Mouse (Mus musculus) limb, embryonic 15.5 days (tissue): Measurements from ENCODE around the gene Brwd1. TPM values are rescaled to one million over a fixed set of nuclear protein-coding genes. Genes with fewer than 3 reads are reported as not detected.

Source experiments
- ATAC-seq: fragments of 200-750 bp; cut with Nextera tagmentation; 2 replicates; pipeline ENCODE4 v1.8.0; 2017; ENCODE audit warnings: low read depth, moderate TSS enrichment; ENCODE audit not compliant: insufficient number of reproducible peaks, low FRiP score, low TSS enrichment
- H3K27ac ChIP-seq: fragments of 300-500 bp; sonication (generic); 2 replicates; pipeline ENCODE4 v1.5.1; 2015; ENCODE audit warnings: moderate library complexity, mild to moderate bottlenecking, inconsistent platforms
- H3K27me3 ChIP-seq: fragments of 300-500 bp; sonication (generic); 2 replicates; pipeline ENCODE4 v1.6.1; 2015; ENCODE audit warnings: inconsistent platforms
- H3K36me3 ChIP-seq: fragments of 300-500 bp; sonication (generic); 2 replicates; pipeline ENCODE4 v1.6.1; 2015; ENCODE audit warnings: inconsistent platforms
- H3K4me1 ChIP-seq: fragments of 300-500 bp; sonication (generic); 2 replicates; pipeline ENCODE4 v1.6.1; 2015; ENCODE audit warnings: inconsistent platforms
- H3K4me2 ChIP-seq: fragments of 300-500 bp; sonication (generic); 2 replicates; pipeline ENCODE4 v1.6.1; 2015; ENCODE audit warnings: mild to moderate bottlenecking, inconsistent platforms
- H3K4me3 ChIP-seq: fragments of 300-500 bp; sonication (generic); 2 replicates; pipeline ENCODE4 v1.5.1; 2015; ENCODE audit warnings: mild to moderate bottlenecking, inconsistent platforms
- H3K9ac ChIP-seq: fragments of 300-500 bp; sonication (generic); 2 replicates; pipeline ENCODE4 v1.6.1; 2015; ENCODE audit warnings: inconsistent platforms
- H3K9me3 ChIP-seq: fragments of 300-500 bp; sonication (generic); 2 replicates; pipeline ENCODE4 v1.6.1; 2016; ENCODE audit warnings: inconsistent platforms
- WGBS: fragments of 180-500 bp; shearing (Covaris S2); methylation state at CpG from one replicate; pipeline ENCODE4 v1.1.7; 2015; 5-methylcytosine and 5-hydroxymethylcytosine counted together
- polyA plus RNA-seq: library from polyadenylated mRNA; unstranded; fragments of >200 nt; fragmentation: Nextera tagmentation; extraction: Ambion mirVana; gene quantifications from 2 replicates; pipeline ENCODE4 v1.2.1, GENCODE M21; 2015

Gene Brwd1
- 76.8 and 80.4 TPM in 2 replicates for polyA plus RNA-seq

- Histone ChIP-seq H3K4me3 (peak within 1 kb of the TSS; percentile 99), H3K9me3 (no peaks in the 10 kb centered on the region), H3K4me2 (peak within 1 kb of the TSS; percentile 63), H3K9ac (peak within 1 kb of the TSS; percentile 95), H3K27ac (peak within 1 kb of the TSS; percentile 98), H3K4me1 (peaks cover 17% of the 10 kb centered on the region), H3K27me3 (no peaks in the 10 kb centered on the region), H3K36me3 (peaks cover 26% of the 10 kb centered on the region)
- peak; percentile 87 for ATAC-seq
- under 1% methylated on average over 68 of the region's 107 CpGs for WGBS
These were observed at the start of gene Brwd1 for GRCm38 (mm10) chr16:96082301-96083178. TSS of gene Brwd1 (minus strand) at chr16:96082526.

- Histone ChIP-seq H3K9me3 (no peaks in the 10 kb centered on the region), H3K36me3 (peaks cover 24% of the 10 kb centered on the region), H3K4me2 (peak overlapping the region; percentile 67), H3K4me3 (peak overlapping the region; percentile 95), H3K4me1 (peaks cover 20% of the 10 kb centered on the region), H3K9ac (peak overlapping the region; percentile 47; the same call in 1 of the 2 replicates), H3K27me3 (no peaks in the 10 kb centered on the region), H3K27ac (peak overlapping the region; percentile 97)
- ATAC-seq: no peak
- WGBS: 2% methylated on average over 9 of the region's 9 CpGs
These were observed 46.1 kb upstream of the Brwd1 start for GRCm38 (mm10) chr16:96128466-96128865.

DNA sequence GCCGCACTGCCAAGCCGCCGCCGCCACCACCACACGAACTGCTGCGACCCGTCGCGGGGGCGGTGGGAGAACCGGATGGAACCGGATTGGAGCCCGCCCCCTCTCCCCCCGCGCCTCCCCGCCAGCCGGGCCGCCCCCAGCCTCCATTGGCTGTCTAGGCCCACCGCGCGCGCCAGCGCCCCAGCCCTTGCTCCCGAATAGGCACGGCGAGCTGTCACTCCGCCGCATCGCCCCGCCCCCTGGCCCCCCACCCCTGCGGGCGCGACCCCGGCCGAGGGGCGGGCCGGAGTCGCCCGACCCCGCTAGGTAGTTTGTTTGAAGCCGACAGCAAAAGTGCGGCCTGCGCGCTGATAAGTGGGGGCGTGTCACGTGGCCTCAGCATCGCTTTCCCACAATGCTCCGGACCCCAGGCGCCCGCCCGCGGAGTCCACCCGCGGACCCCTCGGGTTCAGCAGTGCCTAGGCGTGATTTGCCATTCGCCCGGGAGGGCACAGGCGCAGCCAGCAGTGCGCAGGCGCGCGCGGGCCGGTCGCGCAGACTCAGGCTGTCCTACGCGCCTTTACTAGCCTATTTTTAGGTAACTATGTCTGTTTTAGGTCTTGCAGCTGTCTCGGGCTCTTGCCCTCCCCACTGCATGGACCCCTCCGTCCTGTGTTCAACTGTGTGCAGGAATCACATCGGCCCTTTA is 45.5 kb upstream of the Brwd1 start, which contains the start of gene Hmgn1:
TSS of gene Hmgn1 (minus strand) at position 73 of the 688 bp plus-strand sequence.
- ATAC-seq: peak; percentile 98
- peaks cover 30% of the 10 kb centered on the region for H3K36me3 ChIP-seq
- peak within 1 kb of the TSS; percentile 90 for H3K9ac ChIP-seq
- no peaks in the 10 kb centered on the region for H3K27me3 ChIP-seq
- H3K27ac ChIP-seq: peak within 1 kb of the TSS; percentile 97
- H3K4me2 ChIP-seq: peak within 1 kb of the TSS; percentile 67
- under 1% methylated on average over 55 of the region's 72 CpGs for WGBS
- peaks cover 20% of the 10 kb centered on the region for H3K4me1 ChIP-seq
- no peaks in the 10 kb centered on the region for H3K9me3 ChIP-seq
- peak within 1 kb of the TSS; percentile 95 for H3K4me3 ChIP-seq

DNA sequence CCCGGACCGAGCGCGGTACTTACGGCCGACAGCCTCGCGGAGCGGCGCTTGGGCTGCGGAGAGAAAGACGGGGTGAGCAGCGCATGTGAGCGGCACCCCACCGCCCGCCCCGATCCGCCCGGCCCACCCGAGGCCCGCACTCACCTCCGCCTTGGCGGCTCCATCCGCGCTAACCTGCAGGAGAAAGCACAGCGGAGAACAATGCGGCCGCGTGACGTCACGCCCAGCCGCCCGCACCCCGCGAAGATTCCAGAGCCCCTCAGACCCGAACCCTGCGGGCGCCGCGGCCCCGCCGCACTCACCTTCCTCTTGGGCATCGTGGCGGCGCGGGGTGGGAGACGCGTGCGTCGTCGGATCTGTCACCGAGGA is 44.9 kb upstream of the Brwd1 start:
- H3K27ac ChIP-seq: peak overlapping the region; percentile 97
- peaks cover 20% of the 10 kb centered on the region for H3K4me1 ChIP-seq
- WGBS: under 1% methylated on average over 43 of the region's 52 CpGs
- H3K27me3 ChIP-seq: no peaks in the 10 kb centered on the region
- no peaks in the 10 kb centered on the region for H3K9me3 ChIP-seq
- ATAC-seq: peak; percentile 50
- peak overlapping the region; percentile 90 for H3K9ac ChIP-seq
- peak overlapping the region; percentile 67 for H3K4me2 ChIP-seq
- peaks cover 34% of the 10 kb centered on the region for H3K36me3 ChIP-seq
- H3K4me3 ChIP-seq: peak overlapping the region; percentile 95

GRCm38 (mm10) chr16:96126684-96127171 is 44.4 kb upstream of the Brwd1 start:
- Histone ChIP-seq H3K27me3 (no peaks in the 10 kb centered on the region), H3K4me2 (peak overlapping the region; percentile 67), H3K4me3 (peak overlapping the region; percentile 95), H3K27ac (peak overlapping the region; percentile 97), H3K9ac (peak overlapping the region; percentile 90), H3K4me1 (peaks cover 20% of the 10 kb centered on the region), H3K9me3 (no peaks in the 10 kb centered on the region), H3K36me3 (peaks cover 35% of the 10 kb centered on the region)
- no peak for ATAC-seq
- 2% methylated on average over 19 of the region's 19 CpGs for WGBS

DNA sequence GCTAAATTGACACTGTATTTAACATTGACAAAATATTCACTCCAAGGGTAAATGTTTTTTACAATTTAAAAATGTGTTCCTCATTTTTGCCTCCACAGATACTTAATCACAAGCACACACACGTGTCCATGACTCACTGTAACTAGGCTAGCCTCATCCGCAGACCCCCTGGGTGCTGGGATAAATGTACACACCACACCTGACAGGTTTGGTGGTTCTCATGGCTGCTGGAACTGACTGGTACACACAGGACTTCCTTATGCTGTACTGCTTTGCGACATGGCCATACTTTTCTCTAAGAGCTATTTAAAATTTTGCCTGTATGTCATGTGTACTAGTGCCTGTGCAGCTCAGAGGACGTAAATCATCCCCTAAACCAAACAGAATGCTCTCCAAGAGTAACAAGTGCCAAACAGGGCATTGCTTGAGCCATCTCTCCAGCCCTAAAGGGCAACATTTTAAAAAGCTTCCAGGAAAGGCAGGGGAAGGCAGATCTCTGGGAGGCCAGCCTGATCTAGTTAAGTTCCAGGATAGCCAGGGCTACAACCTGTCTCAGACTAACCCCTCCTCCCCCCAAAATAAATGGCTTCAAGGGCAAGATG is 37.8 kb upstream of the Brwd1 start:
- H3K4me1 ChIP-seq: no peaks in the 10 kb centered on the region; the same call in 1 of the 2 replicates
- ATAC-seq: no peak
- 59% methylated on average over 4 of the region's 4 CpGs for WGBS

GRCm38 (mm10) chr16:96114729-96115128 is 32.4 kb upstream of the Brwd1 start:
- Histone ChIP-seq H3K36me3 (0 out of 2 replicates have a peak, but pooled peaks cover 5% of the 10 kb centered on the region), H3K4me1 (no peaks in the 10 kb centered on the region), H3K27me3 (no peaks in the 10 kb centered on the region), H3K4me2 (no peak overlapping the region), H3K9ac (no peak overlapping the region), H3K27ac (no peak overlapping the region), H3K9me3 (no peaks in the 10 kb centered on the region), H3K4me3 (no peak overlapping the region)
- no peak for ATAC-seq
- 51% methylated on average over 4 of the region's 4 CpGs for WGBS

More for the DNA sequence above, 37.8 kb upstream of the Brwd1 start:
- Histone ChIP-seq H3K27me3 (no peaks in the 10 kb centered on the region), H3K9ac (no peak overlapping the region), H3K27ac (no peak overlapping the region), H3K36me3 (peaks cover 45% of the 10 kb centered on the region), H3K4me2 (no peak overlapping the region), H3K9me3 (no peaks in the 10 kb centered on the region), H3K4me3 (no peak overlapping the region)

- H3K4me1 ChIP-seq: no peaks in the 10 kb centered on the region
- H3K36me3 ChIP-seq: no peaks in the 10 kb centered on the region
- no peaks in the 10 kb centered on the region for H3K9me3 ChIP-seq
- no peak overlapping the region for H3K9ac ChIP-seq
- no peak overlapping the region for H3K27ac ChIP-seq
- no peak overlapping the region for H3K4me3 ChIP-seq
- H3K27me3 ChIP-seq: no peaks in the 10 kb centered on the region
- WGBS: 45% methylated on average over 2 of the region's 2 CpGs
- ATAC-seq: no peak
- H3K4me2 ChIP-seq: no peak overlapping the region
These were observed 30.4 kb upstream of the Brwd1 start for GRCm38 (mm10) chr16:96112769-96113168.

DNA sequence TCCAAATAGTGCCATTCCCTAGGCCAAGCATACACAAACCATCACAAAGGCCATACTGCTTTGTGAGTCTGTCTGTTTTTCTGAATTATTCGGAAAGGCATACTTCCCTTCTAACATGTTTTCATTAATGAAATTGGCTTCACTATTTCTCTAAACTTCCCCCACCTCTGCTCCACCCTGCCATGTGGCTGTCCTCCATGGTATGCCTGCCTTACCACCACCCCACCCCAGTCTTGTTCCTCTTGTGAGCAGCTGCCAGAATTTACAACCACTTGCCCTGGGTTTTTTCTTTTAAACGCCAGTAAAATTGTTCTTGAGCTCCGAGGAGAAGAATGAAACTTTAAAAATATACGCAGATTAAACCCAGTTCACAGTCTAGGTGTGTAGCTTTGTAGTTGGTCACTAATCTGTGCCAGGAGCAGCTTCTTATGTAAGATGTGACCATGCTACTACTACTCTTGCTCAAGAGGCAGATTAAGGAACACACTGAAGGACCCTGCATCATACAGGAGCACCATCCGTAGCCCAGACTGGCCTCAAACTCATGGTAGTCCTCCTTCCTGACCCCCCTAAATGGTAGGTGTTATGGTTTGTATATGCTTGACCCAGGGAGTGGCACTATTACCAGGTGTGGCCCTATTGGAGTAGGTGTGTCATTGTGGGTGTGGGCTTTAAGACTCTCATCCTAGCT is 28.5 kb upstream of the Brwd1 start:
- Histone ChIP-seq H3K27ac (no peak overlapping the region), H3K9ac (no peak overlapping the region), H3K4me2 (no peak overlapping the region), H3K4me3 (no peak overlapping the region), H3K4me1 (no peaks in the 10 kb centered on the region), H3K36me3 (no peaks in the 10 kb centered on the region), H3K9me3 (no peaks in the 10 kb centered on the region), H3K27me3 (no peaks in the 10 kb centered on the region)
- WGBS: 62% methylated on average over 5 of the region's 5 CpGs
- ATAC-seq: no peak

DNA sequence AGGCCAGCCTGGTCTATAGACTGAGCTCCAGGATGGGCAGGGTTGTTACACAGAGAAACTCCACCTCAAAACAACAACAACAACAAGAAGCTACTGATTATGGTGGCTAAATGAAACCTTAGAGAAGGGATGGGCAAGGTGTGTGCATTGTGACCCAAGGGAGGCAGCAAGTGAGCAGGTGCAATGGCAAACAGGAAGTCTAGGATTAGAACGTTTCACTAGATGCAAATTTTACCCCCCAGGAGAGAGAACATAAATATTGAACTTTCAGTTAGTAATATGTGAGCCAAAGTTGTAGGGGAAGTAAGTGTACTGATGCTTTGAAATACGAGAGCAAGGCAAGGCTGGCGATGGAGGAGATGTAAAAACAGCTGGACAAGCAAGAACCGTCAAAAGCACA is 27.3 kb upstream of the Brwd1 start:
- Histone ChIP-seq H3K4me1 (no peaks in the 10 kb centered on the region), H3K9me3 (no peaks in the 10 kb centered on the region), H3K27ac (no peak overlapping the region), H3K9ac (no peak overlapping the region), H3K4me3 (no peak overlapping the region), H3K27me3 (no peaks in the 10 kb centered on the region), H3K4me2 (no peak overlapping the region), H3K36me3 (no peaks in the 10 kb centered on the region)
- ATAC-seq: no peak
- 51% methylated on average over 4 of the region's 4 CpGs for whole genome bisulfite sequencing

DNA sequence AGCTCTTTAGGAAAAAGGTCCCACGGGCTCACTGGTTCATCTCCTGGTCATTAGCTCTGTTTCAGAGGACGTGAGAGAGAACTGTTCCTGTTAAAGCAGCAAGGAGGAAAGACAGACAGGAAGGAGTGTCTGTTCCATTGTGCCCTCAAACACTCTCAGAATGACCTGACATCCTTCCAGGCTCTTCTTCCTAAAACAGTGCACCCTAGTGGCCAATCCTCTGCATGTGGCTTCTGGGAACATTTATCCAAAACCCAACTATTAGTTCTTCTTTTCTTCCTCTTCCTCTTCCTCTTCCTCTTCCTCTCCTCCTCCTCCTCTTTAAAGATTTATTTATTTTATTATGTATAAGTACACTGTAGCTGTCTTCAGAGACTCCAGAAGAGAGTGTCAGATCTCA is 20.7 kb upstream of the Brwd1 start:
- Histone ChIP-seq H3K4me1 (no peaks in the 10 kb centered on the region), H3K4me2 (no peak overlapping the region), H3K4me3 (no peak overlapping the region), H3K36me3 (no peaks in the 10 kb centered on the region), H3K9ac (no peak overlapping the region), H3K27ac (no peak overlapping the region), H3K9me3 (no peaks in the 10 kb centered on the region), H3K27me3 (no peaks in the 10 kb centered on the region)
- 47% methylated on average over 2 of the region's 2 CpGs for WGBS
- ATAC-seq: no peak
